Mouse (Mus musculus) heart, adult 2 months (tissue): ENCODE measurements at regions not wholly inside any gene's neighbourhood (a gene's known extent, or its start where the extent isn't known, plus 50 kb on each side); places are given as distances from the start of the nearest gene placed in this dataset.

ENCODE experiments used
- DNase-seq, 2 experiments: peaks; one replicate each; pipeline ENCODE4 v3.0.0; 2021
- H3K27ac ChIP-seq: fragments of 200-600 bp; 2 replicates; pipeline ENCODE4 v1.8.1; 2022
- H3K27me3 ChIP-seq: fragments of 200-500 bp; 2 replicates; pipeline ENCODE4 v1.6.1; 2012; ENCODE audit warnings: mild to moderate bottlenecking, low read length, inconsistent platforms, mixed read lengths; ENCODE audit not compliant: control insufficient read depth, insufficient read depth
- H3K36me3 ChIP-seq: fragments of 200-500 bp; 2 replicates; pipeline ENCODE4 v1.6.1; 2012; ENCODE audit warnings: low read length, inconsistent platforms; ENCODE audit not compliant: control insufficient read depth, insufficient read depth
- H3K4me1 ChIP-seq: fragments of 200-500 bp; 2 replicates; pipeline ENCODE4 v1.6.1; 2011; ENCODE audit warnings: low read length; ENCODE audit not compliant: control insufficient read depth, insufficient read depth
- H3K4me3 ChIP-seq: fragments of 200-600 bp; 2 replicates; pipeline ENCODE4 v1.8.1; 2022
- H3K79me2 ChIP-seq: fragments of 200-500 bp; replicated peaks from 2 replicates; pipeline ENCODE4 v1.6.1; 2012; ENCODE audit warnings: mild to moderate bottlenecking, inconsistent platforms, low read length, moderate library complexity, mixed read lengths; ENCODE audit not compliant: control insufficient read depth, insufficient read depth
- H3K9ac ChIP-seq: fragments of 200-500 bp; 2 replicates; pipeline ENCODE4 v1.6.1; 2012; ENCODE audit warnings: low read depth, mild to moderate bottlenecking, control low read depth, inconsistent platforms, low read length, mixed read lengths
- CTCF ChIP-seq: fragments of 200-600 bp; IDR thresholded peaks from 2 replicates; pipeline ENCODE4 v1.8.1; 2022; ENCODE audit warnings: antibody characterized with exemption, mild to moderate bottlenecking, moderate library complexity
- EP300 ChIP-seq: fragments of 200-500 bp; IDR thresholded peaks from 2 replicates; pipeline ENCODE4 v1.6.1; 2011; ENCODE audit warnings: low read depth, low read length, control low read depth; ENCODE audit not compliant: insufficient read depth
- POLR2A ChIP-seq: fragments of 200-500 bp; IDR thresholded peaks from 2 replicates; pipeline ENCODE4 v1.6.1; 2011; ENCODE audit warnings: mild to moderate bottlenecking, low read depth, low read length, control low read depth; ENCODE audit not compliant: insufficient read depth
- WGBS: fragments of 180-500 bp; shearing (Covaris S2); methylation state at CpG from one replicate; pipeline ENCODE4 v1.1.7; 2018; 5-methylcytosine and 5-hydroxymethylcytosine counted together
- intact Hi-C: fragments of 180-260 bp; cut with DNase I; formaldehyde crosslinking; loops from one replicate; pipeline ENCODE4 v1.15.1; 2025

DNA sequence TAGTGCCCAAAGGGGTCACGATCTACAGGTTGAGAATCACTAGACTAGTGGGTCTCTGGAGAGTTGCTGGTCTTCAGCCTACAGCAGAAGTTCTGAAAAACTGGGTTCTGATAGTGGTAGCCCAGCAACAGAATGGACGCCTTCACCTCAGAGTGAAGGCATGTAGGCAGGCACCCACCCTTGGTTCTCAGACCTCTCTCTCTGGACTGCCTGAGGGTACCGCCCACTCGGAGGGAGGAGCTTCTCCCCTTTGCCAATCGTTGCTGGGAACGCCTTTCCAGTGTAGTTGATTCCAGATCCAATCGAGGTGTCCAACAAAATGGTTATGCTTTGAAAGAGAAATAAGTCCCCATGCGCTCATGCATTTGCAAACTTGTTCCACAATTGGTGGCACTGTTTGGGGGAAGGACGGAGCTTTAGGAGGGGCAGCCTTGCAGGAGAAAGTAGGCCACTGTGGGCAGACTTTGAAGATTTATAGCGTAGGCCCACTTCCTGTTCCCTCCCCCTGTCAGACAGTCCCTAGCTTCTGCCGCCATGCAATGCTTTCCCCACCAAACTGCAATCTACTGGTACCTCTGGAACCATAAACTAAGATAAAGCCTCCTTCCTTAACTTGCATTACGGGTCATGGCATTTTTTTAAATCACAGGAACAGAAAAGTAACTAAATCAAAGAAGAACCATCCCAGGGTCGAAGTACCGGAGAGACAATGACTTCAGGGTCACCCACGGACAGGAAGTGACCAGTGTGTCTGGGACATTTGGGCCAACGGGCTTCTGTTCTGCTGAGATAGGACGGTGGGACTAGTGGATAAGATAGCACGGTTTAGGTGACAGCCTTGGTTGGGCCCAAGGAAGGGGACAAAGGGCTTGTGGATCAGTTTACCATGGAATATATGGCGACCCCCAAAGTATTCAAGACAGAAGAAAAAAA lies 224.5 kb downstream of the Gadd45g start:
- DNase-seq, result no peak
- WGBS, result 73% methylated on average over 19 of the region's 19 CpGs

GRCm38 (mm10) chr13:52077616-52078015 lies 231.1 kb downstream of the Gadd45g start:
- Histone ChIP-seq H3K27ac (no peak overlapping the region), H3K27me3 (no peaks in the 10 kb centered on the region), H3K4me3 (no peak overlapping the region), H3K36me3 (no peaks in the 10 kb centered on the region), H3K4me1 (peaks cover 25% of the 10 kb centered on the region), H3K9ac (no peak overlapping the region), H3K79me2 (no peaks in the 10 kb centered on the region)
- no peak for DNase-seq
- intact Hi-C loops, result loop anchor here (2.0 to 5.0 kb wide), 2 partner anchors 29 to 115 kb away; no protein-coding TSS in a partner anchor
- TF ChIP-seq EP300 (no peak), POLR2A (no peak), CTCF (no peak)
- 25% methylated on average over 4 of the region's 4 CpGs for WGBS

More for the DNA sequence above, 224.5 kb downstream of the Gadd45g start:
- no peaks in the 10 kb centered on the region for H3K36me3 ChIP-seq
- H3K9ac ChIP-seq, result no peak overlapping the region
- no peaks in the 10 kb centered on the region for H3K27me3 ChIP-seq
- TF ChIP-seq EP300 (no peak), POLR2A (no peak), CTCF (no peak)
- H3K4me3 ChIP-seq, result no peak overlapping the region
- peaks cover 14% of the 10 kb centered on the region for H3K4me1 ChIP-seq
- no peaks in the 10 kb centered on the region for H3K79me2 ChIP-seq
- no peak overlapping the region for H3K27ac ChIP-seq
- intact Hi-C loops, result no loop called here

GRCm38 (mm10) chr13:52078561-52078960 lies 232.1 kb downstream of the Gadd45g start:
- DNase-seq, result peak in 1 of 2 experiments; percentile 52
- intact Hi-C loops, result loop anchor here (2.0 to 5.0 kb wide), 2 partner anchors 30 to 116 kb away; no protein-coding TSS in a partner anchor
- TF ChIP-seq POLR2A, result no peak
- no peak for TF ChIP-seq CTCF
- TF ChIP-seq EP300, result no peak
- H3K27ac ChIP-seq, result peak overlapping the region; percentile 74
- no peak overlapping the region for H3K9ac ChIP-seq
- H3K79me2 ChIP-seq, result no peaks in the 10 kb centered on the region
- no peaks in the 10 kb centered on the region for H3K36me3 ChIP-seq
- H3K27me3 ChIP-seq, result no peaks in the 10 kb centered on the region
- 47% methylated on average over 6 of the region's 6 CpGs for WGBS
- peaks cover 25% of the 10 kb centered on the region for H3K4me1 ChIP-seq
- no peak overlapping the region for H3K4me3 ChIP-seq

DNA sequence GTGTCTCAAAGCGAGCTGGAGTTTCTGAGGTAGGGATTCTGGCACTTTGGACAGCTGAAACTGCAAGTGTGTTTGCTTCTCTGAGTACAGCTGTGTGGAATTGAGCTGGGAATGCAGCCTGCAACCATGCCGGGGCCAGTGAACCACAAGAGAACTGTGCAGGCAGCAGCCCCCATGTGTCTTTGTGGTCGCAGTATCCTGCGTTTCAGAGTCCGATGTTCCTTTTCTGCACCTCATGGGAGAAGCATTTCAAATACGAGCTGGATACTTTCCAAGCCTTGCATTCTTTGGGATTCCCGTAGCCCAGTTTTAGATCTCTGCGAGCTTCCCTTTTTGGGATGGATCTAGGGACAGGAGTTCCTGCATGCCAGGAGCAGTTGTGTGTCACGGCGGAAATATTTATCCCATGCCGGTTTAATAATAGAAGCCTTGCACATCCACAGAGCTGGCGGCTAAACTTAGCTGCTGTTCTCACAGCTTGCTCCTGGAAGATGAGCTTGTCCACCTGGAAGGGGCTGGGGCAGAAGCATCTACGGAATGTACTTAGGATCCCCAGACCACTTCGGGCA lies 233.3 kb downstream of the Gadd45g start:
- no peaks in the 10 kb centered on the region for H3K79me2 ChIP-seq
- DNase-seq, result peak; percentile 60 to 81
- 5% methylated on average over 14 of the region's 14 CpGs for WGBS
- TF ChIP-seq EP300, result peak; percentile 69; the same call in 1 of the 2 replicates
- no peak for TF ChIP-seq CTCF
- TF ChIP-seq POLR2A, result no peak
- no peaks in the 10 kb centered on the region for H3K27me3 ChIP-seq
- peaks cover 25% of the 10 kb centered on the region for H3K4me1 ChIP-seq
- intact Hi-C loops, result loop anchor here (2.0 to 5.0 kb wide), 4 partner anchors 31 to 117 kb away; no protein-coding TSS in a partner anchor
- peak overlapping the region; percentile 74 for H3K27ac ChIP-seq
- peak overlapping the region; percentile 28 for H3K9ac ChIP-seq
- no peaks in the 10 kb centered on the region for H3K36me3 ChIP-seq
- peak overlapping the region; percentile 7 for H3K4me3 ChIP-seq

GRCm38 (mm10) chr13:52083601-52084455 lies 237.3 kb downstream of the Gadd45g start:
- H3K27me3 ChIP-seq, result no peaks in the 10 kb centered on the region
- no peak overlapping the region for H3K9ac ChIP-seq
- TF ChIP-seq CTCF, result no peak
- no peak for TF ChIP-seq POLR2A
- no peak for TF ChIP-seq EP300
- H3K79me2 ChIP-seq, result no peaks in the 10 kb centered on the region
- DNase-seq, result peak in 1 of 2 experiments; percentile 48
- no peak overlapping the region for H3K4me3 ChIP-seq
- peaks cover 18% of the 10 kb centered on the region for H3K4me1 ChIP-seq
- no peaks in the 10 kb centered on the region for H3K36me3 ChIP-seq
- no peak overlapping the region for H3K27ac ChIP-seq
- 80% methylated on average over 9 of the region's 9 CpGs for WGBS
- intact Hi-C loops, result loop anchor here (5.0 kb wide), 1 partner anchor 103 kb away; no protein-coding TSS in a partner anchor
